Mouse (Mus musculus) lung, postnatal 25 days (tissue): ENCODE data around the gene Itsn1.

ENCODE experiments used
- DNase-seq: peaks from one replicate; pipeline ENCODE4 v3.0.0; 2022; ENCODE audit warnings: low spot score

Gene Itsn1

DNA sequence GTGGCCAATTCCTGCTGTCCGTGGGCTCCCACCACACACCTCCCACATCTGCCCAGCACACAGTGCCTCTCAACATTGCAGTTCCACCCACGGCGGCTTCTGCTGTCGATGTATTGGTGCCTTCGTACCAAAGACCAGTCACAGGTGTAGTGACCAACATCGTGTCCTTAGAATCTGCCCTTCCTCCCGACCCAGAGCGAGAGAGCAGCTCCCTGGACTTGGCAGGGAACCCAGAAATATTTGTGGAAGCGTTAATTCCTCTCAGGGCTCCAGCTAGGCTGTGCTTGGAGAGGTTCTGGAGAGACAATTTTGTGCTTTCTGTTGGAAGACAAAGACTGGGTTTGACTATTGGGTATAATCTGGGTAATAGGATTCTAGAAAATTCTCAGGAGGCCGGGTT, 217.2 kb downstream of the Itsn1 start:
- no peak for DNase-seq

DNA sequence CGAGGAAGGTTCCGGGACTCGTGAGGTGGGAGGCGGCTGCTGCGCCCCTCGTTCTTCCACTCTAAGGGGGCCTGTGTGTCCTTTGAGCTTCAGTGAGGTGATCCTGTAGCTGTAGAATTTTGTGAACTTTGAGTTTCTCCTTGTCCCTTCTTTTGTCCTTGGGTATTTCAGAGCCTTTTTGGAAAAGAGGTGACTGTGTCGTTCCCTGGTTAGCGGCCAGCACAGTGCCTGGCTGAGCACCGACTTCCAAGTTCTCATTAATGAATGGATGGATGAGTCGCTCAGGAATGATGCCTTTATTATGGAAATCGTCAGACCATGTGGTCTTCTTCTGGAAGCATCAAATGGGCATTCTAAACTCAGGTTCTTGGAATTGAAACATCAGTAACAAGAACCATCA, 218.0 kb downstream of the Itsn1 start:
- DNase-seq, result no peak

DNA sequence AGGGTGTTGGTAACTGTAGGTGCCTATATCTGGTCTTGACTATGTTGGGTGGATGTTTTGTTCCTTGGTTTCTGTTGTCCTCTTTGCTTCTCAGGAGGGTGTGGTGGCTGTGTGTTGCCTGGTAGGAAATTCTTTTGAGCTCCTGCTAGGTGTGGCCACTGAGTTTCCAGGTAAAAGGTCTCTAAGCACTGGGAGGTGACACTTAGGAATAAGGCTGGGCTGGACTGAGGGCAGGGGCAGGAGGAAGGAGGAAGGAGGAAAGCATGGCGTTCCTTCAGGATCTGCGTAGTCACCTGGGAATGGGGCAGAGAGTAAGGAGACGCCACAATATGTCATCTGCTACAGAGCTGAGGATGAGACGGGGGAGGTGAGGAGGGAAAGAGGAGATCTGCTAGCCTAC, 224.9 kb downstream of the Itsn1 start:
- DNase-seq, result no peak

DNA sequence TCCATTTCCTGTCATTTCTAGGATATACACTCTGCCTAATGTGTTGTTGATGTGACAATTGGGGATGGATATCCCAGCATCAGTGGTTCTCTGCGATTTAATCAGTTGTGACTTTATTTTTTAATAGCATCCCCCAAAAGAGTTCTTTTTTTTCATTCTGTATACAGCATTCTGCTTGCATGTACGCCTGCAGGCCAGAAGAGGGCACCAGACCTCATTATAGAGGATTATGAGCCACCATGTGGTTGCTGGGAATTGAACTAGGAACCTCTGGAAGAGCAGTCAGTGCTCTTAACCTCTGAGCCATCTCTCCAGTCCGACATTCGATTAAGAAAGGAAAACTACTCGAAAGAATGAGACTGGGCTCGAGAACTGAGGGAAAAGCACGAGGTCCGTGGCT, 225.7 kb downstream of the Itsn1 start:
- DNase-seq, result no peak

- DNase-seq, result peak; percentile 42
Measured at GRCm38 (mm10) chr16:91962204-91962893, 233.3 kb downstream of the Itsn1 start.

DNA sequence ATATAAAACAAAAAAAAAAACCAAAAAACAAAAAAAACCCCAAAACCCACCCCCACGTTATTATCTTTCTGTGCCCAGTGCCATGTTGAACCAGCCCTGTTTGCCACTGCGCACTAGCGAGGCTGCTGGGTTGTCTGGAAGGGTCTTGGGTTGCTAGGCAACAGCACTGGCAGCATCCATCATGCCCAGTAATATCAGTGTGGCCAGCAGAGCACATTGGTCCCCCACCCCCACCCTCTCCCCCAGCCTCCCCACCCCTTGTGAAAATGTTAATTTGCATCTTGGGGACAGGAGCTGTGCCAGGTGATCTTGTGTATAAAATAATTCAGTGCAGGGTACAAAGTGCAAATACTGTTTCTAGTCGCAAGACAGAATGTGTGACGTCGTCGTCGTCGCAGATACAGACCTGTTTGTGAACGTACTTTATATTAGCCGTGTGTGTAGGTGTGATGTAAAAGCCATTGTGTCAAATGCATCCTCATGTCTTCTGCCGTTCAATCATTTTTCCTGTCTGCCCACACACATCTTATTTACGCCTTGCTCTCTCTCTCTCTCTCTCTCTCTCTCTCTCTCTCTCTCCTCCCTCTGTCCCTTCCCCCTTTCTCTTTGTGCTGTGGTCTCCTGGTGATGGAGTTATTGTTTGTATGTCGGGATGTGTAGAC, 233.9 kb downstream of the Itsn1 start:
- no peak for DNase-seq

- no peak for DNase-seq
Measured at GRCm38 (mm10) chr16:91963556-91963900, 234.4 kb downstream of the Itsn1 start.

DNA sequence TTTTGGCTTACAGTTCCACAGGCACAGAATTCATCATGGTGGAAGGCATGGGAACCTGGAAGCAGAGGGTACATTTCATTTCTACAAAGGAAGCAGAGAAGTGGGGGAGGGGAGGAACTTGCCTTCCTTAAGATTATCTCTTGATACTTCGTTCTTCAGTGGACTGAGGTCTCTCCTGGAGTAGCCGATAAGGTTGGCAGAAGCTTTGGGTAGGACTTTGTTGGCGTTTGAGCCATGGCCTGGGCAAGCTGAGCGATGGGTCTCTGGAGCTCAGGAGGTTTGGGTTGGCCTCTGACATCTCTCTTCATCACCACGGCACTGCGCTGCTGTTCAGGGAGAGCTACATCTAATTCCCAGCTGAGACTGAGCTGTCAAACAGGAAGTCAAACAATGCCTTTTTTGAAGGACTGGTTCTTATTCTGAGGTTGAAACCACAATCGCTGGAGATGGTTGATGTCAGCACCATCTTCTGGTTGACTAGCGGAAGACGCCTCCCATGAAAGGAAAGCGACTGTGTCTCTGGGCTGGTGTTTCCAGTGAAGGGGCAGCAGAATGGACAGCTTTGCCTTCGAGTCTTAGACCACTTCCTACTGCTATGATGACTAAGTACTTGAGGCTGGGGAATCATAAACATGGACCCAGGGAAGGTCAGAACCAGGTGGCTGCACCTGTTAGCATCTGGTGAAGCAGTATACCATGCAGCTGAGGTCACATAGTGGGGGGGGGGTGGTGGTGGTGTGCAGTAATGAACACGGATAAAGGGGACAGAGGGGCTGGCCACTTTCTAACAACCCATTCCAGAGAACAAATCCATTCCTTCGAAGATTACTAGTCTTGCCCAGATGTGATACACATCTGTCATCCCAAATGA, 235.5 kb downstream of the Itsn1 start:
- DNase-seq, result no peak

DNA sequence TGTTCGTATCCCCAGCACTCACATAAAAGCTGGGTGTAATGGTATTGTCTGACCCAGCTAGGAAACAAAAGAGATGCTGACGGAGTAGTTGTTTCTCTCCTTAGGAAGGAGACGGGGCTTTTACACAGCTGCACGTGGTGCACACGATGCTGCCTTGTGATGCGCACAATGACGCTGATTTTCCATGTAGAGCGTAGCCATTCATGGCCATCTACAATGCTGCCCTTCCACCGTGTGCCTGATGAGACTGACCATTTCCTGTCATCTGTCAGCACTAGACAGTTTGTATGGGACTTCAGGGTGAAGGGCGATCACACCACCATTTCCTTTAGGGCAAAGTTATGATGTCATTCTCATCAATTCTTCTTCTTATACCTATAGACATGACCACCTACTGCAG, 239.6 kb downstream of the Itsn1 start:
- no peak for DNase-seq

DNA sequence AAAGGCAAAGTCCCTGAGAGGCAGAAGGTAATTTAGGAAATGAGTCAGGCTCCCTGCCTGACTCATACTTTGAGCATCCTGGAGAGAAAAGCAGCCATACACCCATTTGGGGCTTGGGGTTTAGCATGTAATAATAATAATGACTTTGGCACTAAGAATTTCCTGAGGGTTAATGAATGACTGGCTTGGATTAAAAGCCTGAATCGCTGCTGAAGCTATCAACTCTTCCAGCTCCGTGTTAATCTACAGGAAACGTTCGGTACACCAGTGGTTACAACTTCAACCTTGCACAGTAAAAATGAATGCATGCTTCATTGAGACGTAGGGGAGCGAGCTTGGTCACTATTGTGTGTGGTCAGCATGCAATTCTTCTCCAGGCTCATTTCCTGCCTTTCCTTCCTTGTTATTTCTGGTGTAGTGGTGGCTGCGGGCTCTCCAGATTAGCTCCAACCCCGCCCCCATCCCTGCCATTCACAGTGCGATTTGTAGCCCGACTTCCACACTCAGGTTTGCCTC, 240.5 kb downstream of the Itsn1 start:
- peak; percentile 11 for DNase-seq
